Mouse (Mus musculus): ENCODE measurements at regions not wholly inside any gene's neighbourhood (a gene's known extent, or its start where the extent isn't known, plus 50 kb on each side); places are given as distances from the start of the nearest gene placed in this dataset.
"Not testable (repeated sequence)": the region's sequence is repeated elsewhere in the genome, so short reads cannot be mapped to it uniquely, and the experiment has no call there.

DNA sequence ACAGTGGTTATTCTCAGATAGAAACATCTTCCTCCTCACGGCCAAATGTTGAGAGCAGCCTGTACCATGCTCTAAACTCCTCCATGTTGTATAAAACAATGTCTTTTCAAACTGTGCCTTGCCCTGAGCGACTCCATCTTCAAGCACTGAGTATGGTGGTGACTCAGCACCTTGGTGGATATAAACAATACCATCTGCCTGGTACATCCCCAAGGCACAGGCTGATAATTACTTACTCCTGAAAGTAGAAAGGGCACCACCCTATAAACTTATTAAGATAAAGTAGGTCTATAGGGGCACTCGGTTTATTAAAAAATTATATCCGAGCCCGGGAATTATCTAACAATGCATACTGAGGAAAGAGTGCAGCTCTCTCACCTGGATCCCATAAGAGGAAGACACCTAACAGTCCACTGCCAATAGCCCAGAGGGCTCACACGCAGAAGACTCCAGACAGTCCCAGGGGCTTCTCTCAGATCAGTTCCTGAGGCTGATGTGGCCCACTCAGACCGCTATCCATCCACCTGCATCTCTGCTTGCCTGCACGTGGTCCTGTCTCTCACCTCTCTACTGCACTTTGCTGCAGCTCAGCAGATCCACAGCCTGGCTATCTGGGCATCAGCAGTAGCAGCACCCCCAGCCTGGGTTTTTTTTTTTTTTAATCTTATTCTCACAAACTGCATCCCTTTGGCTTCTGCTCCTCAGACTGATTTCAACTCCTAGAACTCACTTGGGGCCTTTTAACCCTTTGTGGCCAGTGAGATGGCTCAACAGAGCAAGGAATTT is 109.7 kb upstream of the Dlg1 start:
- DNase-seq (ENCODE audit: low spot score): no peak

DNA sequence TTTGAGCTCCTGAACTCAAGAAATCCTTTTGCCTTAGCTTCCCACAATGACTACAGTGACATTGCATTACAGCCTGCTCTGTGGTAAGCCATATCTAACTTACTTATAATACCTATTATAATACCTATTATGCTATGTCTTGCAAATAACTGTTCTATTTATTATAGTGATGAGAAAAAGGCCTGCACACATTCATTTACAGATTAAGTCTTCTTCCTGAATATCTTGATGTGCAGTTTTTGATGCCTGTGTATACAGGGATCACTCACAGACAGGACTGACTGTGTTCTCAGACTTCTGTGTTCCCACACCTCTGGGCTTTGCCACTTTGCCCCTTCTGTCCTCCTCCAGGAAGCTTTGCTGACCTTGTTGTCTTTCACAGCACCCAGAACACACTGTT is 102.8 kb upstream of the Dlg1 start:
- no peak for DNase-seq (ENCODE audit: low spot score)

DNA sequence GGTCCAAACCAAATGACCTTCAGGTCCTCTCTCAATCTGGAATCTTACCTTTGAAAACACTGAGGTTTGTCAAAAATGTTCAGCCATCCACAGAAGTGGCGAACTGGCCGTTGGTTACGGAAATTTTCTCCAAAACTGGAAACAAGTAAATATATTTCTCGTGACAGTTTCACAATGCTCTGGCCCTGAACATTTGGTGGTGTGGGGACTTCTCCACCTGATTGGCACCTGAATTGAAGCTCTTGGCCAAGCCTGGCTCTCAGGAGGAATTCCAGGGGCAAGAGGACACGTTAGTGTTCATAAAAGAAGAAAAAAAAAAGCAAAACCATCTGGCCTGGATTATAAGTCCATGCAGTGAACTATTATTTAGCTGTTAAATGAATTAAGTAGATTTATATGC is 98.3 kb upstream of the Dlg1 start:
- DNase-seq (ENCODE audit: low spot score): no peak

DNA sequence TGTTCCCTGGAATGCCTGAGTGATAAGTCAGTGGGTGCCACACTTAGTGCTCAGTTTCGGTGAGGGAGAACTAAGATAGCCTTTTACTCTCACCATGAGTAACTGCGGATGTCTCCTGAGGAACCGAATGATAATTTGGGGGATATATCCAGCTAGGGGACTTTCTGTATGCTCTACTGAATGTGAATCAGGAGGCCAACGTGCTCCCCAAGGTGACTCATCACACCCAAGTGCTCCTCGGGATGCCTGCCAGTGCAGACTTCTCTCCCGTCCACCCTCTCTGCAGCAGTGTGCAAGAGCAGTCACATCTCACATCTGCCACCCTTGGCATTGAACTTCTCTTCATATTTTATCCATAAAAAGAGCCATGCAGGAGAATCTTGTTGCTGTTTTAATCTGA is 94.9 kb upstream of the Dlg1 start:
- no peak for DNase-seq (ENCODE audit: low spot score)

DNA sequence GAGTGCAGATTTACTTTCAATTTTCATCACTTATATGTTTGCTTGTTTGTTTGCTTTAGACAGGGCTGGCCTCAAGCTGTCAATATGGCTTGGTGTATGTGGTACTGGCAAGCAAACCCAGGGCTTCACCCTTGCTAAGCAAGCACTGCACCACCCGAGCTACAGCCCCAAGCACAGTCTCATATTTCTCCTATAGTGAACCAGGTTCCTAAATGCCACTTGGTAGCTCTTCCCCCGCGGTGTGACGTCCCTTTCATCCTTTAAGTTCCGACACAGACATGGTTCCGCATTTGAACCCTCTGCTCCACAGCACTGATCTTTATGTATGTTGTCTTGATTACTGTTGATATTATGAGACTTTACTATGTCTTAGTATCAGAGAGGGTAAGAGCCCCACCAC is 93.4 kb upstream of the Dlg1 start:
- no peak for DNase-seq (ENCODE audit: low spot score)

- no peak for DNase-seq (ENCODE audit: low spot score)
Measured at GRCm38 (mm10) chr16:31570311-31571139, 92.7 kb upstream of the Dlg1 start.

DNA sequence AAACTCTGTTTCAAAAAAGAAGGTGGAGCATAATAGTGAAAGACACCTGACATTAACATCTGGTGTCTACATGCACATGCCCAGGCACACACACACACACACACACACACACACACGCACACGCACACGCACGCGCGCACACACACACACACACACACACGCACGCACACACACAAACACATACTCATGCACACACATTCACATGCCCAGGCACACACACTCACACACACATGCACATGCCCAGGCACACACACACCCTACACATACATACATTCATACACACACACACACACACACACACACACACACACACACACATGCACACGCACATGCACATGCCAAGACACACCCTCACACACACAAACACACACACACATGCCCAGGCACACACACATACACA is 89.4 kb upstream of the Dlg1 start:
- DNase-seq (ENCODE audit: low spot score): not testable (repeated sequence)

DNA sequence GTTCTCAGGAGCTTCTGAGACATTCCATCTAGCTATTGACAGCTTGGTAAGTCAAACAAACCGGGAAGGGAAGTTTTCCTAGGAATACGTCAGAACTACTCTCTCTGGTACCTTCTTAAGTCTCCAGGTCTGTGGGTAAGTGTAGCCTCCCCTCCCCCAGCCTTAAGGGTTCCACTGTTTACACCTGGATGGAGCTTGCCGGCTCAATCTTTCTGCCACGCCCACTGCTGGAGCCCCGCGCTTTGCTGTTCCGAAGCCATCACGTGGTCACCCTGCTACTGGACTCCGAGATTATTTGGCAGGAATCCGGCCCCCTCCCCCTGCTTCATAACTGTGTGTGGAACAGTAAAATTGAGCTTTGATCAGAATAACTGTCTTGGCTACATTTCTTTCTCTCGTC is 87.6 kb upstream of the Dlg1 start:
- not testable (repeated sequence) for DNase-seq (ENCODE audit: low spot score)

- no peak for DNase-seq (ENCODE audit: low spot score)
Measured at GRCm38 (mm10) chr16:31576422-31576821, 86.8 kb upstream of the Dlg1 start.

DNA sequence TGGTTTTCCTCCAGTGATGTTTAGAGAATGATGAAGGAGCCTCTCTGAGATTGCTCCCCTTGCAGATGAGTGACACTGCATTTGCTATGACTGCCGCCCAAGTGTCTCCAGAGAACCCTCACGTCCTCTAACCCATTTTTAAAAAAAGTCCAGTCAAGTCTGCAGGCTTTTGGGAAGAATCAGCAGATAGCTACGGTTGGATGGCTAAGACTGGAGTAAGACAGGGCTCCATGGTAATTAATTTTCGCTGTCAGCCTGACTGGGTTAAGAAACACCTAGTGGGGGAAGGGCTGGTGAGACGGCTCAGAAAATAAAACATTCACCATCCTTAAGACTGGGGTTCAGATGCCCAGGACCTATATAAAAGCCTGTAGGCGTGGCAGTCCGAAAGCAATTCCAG is 85.9 kb upstream of the Dlg1 start:
- DNase-seq (ENCODE audit: low spot score): no peak

DNA sequence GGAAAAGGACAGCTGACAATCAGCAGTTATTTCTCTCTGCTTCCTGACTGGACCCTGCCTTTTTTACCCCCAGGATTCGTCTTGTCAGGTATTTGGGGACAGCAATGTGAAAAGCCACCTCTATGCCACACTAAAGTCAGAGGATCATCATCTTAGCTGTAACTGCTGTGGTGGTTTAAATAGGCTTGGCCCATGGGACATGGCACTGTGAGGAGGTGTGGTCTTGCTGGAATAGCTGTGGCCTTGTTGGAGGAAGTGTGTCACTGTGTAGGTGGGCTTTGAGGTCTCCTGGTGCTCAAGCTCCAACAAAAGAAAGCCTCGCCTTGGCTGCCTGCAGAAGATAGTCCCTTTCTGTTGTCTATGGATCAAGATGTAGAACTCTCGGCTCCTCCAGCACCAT is 83.9 kb upstream of the Dlg1 start:
- no peak for DNase-seq (ENCODE audit: low spot score)

GRCm38 (mm10) chr16:31580779-31581178 is 82.5 kb upstream of the Dlg1 start:
- DNase-seq (ENCODE audit: low spot score): no peak

- DNase-seq (ENCODE audit: low spot score): no peak
Measured at GRCm38 (mm10) chr16:31582885-31583284, 80.4 kb upstream of the Dlg1 start.

DNA sequence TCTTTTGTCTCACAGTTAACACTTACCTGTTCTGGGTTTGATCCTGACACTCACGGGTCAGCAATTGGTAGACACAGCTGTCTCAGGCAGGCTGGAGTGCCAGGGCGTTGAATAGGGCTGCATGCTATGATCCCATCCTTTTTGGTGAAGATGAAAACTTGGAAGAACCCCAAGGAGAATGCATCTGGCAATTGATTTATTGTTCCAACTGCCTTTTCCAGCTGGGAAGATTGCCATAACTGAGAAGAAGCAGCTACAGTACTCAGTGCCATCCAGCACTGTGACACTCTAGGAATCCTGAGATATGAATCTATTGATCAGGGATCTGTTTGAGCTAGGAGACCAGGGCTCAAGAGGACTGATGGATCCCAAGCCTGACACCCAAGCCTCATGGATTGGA is 79.6 kb upstream of the Dlg1 start:
- no peak for DNase-seq (ENCODE audit: low spot score)

- DNase-seq (ENCODE audit: low spot score): no peak
Measured at GRCm38 (mm10) chr16:31584216-31584823, 78.9 kb upstream of the Dlg1 start.

GRCm38 (mm10) chr16:31587036-31587435 is 76.2 kb upstream of the Dlg1 start:
- no peak for DNase-seq (ENCODE audit: low spot score)

- peak; percentile 27 for DNase-seq (ENCODE audit: low spot score)
Measured at GRCm38 (mm10) chr16:31589576-31589975, 73.7 kb upstream of the Dlg1 start.

DNA sequence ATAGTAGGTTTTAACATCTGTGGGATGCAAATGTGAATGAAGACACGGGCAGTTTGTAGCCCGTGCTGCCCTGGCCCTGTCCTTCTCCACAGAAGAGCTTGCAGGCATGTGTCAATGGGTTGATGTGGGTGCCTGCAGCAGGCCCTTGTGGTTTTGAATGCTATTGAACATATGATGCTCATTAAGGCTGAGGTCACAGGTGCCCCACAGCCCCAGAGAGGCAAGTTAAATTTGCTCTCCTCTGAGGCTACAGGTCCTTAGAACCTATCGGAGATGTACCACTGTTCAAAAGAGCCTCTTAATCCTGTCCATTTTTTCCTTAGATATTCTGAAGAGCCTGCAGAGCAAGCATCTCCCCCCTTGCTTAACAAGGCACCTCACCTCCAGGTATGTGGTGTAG is 71.7 kb upstream of the Dlg1 start:
- no peak for DNase-seq (ENCODE audit: low spot score)

GRCm38 (mm10) chr16:31592014-31592871 is 71.0 kb upstream of the Dlg1 start:
- DNase-seq (ENCODE audit: low spot score): peak; percentile 82

DNA sequence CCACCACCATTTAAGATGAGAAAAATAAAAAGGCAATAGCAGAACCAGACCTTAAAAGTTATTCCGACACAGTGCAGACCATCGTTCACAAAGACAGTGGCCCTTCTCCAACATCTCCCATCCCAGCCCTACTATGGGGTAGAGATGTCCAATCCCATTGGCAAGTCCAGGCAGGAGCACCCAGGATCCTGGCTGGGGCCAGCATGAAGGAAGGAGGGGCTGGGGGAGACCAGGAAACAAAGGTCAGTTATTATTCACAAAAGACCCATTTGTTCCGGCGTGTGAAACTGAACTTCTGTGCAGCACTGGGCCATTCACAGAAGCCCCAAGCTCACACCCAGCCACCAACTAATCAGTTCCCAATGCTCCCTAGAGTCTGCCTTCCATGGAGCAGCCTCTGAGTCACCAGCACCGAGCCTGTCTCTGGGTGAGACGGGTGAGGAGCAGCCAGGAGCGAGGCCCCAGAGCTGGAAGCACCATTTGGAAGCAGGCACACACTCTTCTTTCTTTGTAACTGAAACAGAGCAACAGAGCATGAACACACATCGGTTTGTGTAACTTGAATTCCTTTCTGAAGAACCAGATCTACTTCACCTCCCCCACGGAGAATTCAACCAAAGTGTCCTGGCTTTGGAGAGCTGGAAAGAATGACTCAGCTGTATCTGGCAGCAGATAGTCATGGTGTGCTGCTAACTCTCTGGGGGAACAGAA is 70.1 kb upstream of the Dlg1 start:
- peak; percentile 21 for DNase-seq (ENCODE audit: low spot score)

GRCm38 (mm10) chr16:31597965-31598364 is 65.3 kb upstream of the Dlg1 start:
- no peak for DNase-seq (ENCODE audit: low spot score)

All from retina, embryonic 14.5 days (tissue).